Mouse (Mus musculus) cortical plate, adult 2 months (tissue): ENCODE data around the gene Slit3. TPM values are rescaled to one million over a fixed set of nuclear protein-coding genes. Genes with fewer than 3 reads are reported as not detected.

ENCODE experiments used
- H3K27ac ChIP-seq: fragments of 200-500 bp; 2 replicates; pipeline ENCODE4 v1.5.1; 2012; ENCODE audit warnings: low read length, control low read depth, inconsistent platforms; ENCODE audit not compliant: insufficient read depth
- H3K4me1 ChIP-seq: fragments of 200-500 bp; 2 replicates; pipeline ENCODE4 v1.6.1; 2011; ENCODE audit warnings: low read length; ENCODE audit not compliant: control insufficient read depth, insufficient read depth
- H3K4me3 ChIP-seq: fragments of 200-500 bp; 2 replicates; pipeline ENCODE4 v1.5.1; 2011; ENCODE audit warnings: mild to moderate bottlenecking, low read length, control low read depth; ENCODE audit not compliant: insufficient read depth
- CTCF ChIP-seq: fragments of 200-500 bp; IDR thresholded peaks from 2 replicates; pipeline ENCODE4 v1.5.1; 2011; ENCODE audit warnings: mild to moderate bottlenecking, control low read depth, low read length; ENCODE audit not compliant: insufficient read depth; ENCODE audit errors: extremely low read depth
- POLR2A ChIP-seq: fragments of 200-500 bp; IDR thresholded peaks from 2 replicates; pipeline ENCODE4 v1.6.1; 2011; ENCODE audit warnings: mild to moderate bottlenecking, low read length, control low read depth; ENCODE audit not compliant: insufficient read depth; ENCODE audit errors: extremely low read depth
- polyA plus RNA-seq: library from polyadenylated mRNA; depleted of rRNA; stranded (reverse); fragments of >200 nt; gene quantifications from 2 replicates; pipeline ENCODE4 v1.2.3, GENCODE M21; 2012

Slit3 gene
- polyA plus RNA-seq, 1 experiment = 15.8 TPM

- no peaks in the 10 kb centered on the region for H3K4me1 ChIP-seq
- TF ChIP-seq POLR2A = no peak
- no peak for TF ChIP-seq CTCF
- H3K4me3 ChIP-seq = no peak overlapping the region
- no peak overlapping the region for H3K27ac ChIP-seq
These were observed 352.6 kb downstream of the Slit3 start for GRCm38 (mm10) chr11:35473617-35473996.

GRCm38 (mm10) chr11:35480146-35480545 lies 359.1 kb downstream of the Slit3 start:
- TF ChIP-seq POLR2A (no peak), CTCF (no peak)
- H3K4me1 ChIP-seq = 0 out of 2 replicates have a peak, but pooled peaks cover 2% of the 10 kb centered on the region
- no peak overlapping the region for H3K4me3 ChIP-seq
- H3K27ac ChIP-seq = no peak overlapping the region

- no peak overlapping the region for H3K4me3 ChIP-seq
- H3K4me1 ChIP-seq = 0 out of 2 replicates have a peak, but pooled peaks cover 2% of the 10 kb centered on the region
- no peak for TF ChIP-seq CTCF
- H3K27ac ChIP-seq = no peak overlapping the region
These were observed 360.8 kb downstream of the Slit3 start for GRCm38 (mm10) chr11:35481611-35482363.

- H3K27ac ChIP-seq = no peak overlapping the region
- no peak overlapping the region for H3K4me3 ChIP-seq
- TF ChIP-seq CTCF = no peak
- TF ChIP-seq POLR2A = no peak
- H3K4me1 ChIP-seq = no peaks in the 10 kb centered on the region
These were observed 366.9 kb downstream of the Slit3 start for GRCm38 (mm10) chr11:35487966-35488365.

- Histone ChIP-seq H3K4me1 (no peaks in the 10 kb centered on the region), H3K4me3 (no peak overlapping the region), H3K27ac (no peak overlapping the region)
- no peak for TF ChIP-seq CTCF
- TF ChIP-seq POLR2A = no peak
These were observed 370.7 kb downstream of the Slit3 start for GRCm38 (mm10) chr11:35491701-35492100.

GRCm38 (mm10) chr11:35496874-35497273 lies 375.9 kb downstream of the Slit3 start:
- TF ChIP-seq POLR2A (no peak), CTCF (no peak)
- H3K27ac ChIP-seq = no peak overlapping the region
- H3K4me3 ChIP-seq = no peak overlapping the region
- H3K4me1 ChIP-seq = no peaks in the 10 kb centered on the region

- Histone ChIP-seq H3K27ac (no peak overlapping the region), H3K4me3 (no peak overlapping the region)
- TF ChIP-seq POLR2A = no peak
- no peak for TF ChIP-seq CTCF
These were observed 376.9 kb downstream of the Slit3 start for GRCm38 (mm10) chr11:35497961-35498360.

GRCm38 (mm10) chr11:35502128-35502527 lies 381.1 kb downstream of the Slit3 start:
- Histone ChIP-seq H3K4me3 (no peak overlapping the region), H3K4me1 (no peaks in the 10 kb centered on the region), H3K27ac (no peak overlapping the region)
- TF ChIP-seq POLR2A (no peak), CTCF (no peak)

More at GRCm38 (mm10) chr11:35497961-35498360, 376.9 kb downstream of the Slit3 start:
- no peaks in the 10 kb centered on the region for H3K4me1 ChIP-seq

- Histone ChIP-seq H3K4me3 (no peak overlapping the region), H3K4me1 (no peaks in the 10 kb centered on the region), H3K27ac (no peak overlapping the region)
- TF ChIP-seq CTCF (no peak), POLR2A (no peak)
These were observed 383.0 kb downstream of the Slit3 start for GRCm38 (mm10) chr11:35504051-35504450.

GRCm38 (mm10) chr11:35504916-35505315 lies 383.9 kb downstream of the Slit3 start:
- Histone ChIP-seq H3K4me1 (no peaks in the 10 kb centered on the region), H3K27ac (no peak overlapping the region), H3K4me3 (no peak overlapping the region)
- no peak for TF ChIP-seq CTCF
- no peak for TF ChIP-seq POLR2A

GRCm38 (mm10) chr11:35505316-35505715 lies 384.3 kb downstream of the Slit3 start:
- Histone ChIP-seq H3K4me3 (no peak overlapping the region), H3K27ac (no peak overlapping the region), H3K4me1 (no peaks in the 10 kb centered on the region)
- TF ChIP-seq POLR2A (no peak), CTCF (no peak)
